In the genomic region with DNA sequence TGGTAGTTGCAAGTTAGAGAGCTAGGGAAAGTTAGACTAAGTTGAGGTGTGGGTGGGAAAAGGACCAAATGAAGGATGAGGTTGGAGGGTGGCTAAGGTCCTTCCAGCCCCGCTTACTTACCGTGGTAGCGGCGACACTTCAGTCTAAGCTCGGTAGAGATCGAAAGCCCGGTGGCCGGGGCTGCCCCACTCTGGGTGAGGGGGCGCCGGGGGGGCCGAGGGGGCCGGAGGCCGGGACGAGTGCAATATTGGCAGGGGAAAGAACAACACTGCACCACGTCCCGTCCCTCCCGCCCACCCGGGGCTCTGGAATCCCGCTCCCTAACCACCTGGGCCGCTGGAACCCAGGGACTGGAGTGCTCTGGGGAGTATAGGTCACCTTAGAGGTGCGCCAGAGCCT, we compare ENCODE assay signal across 8 mouse cellular contexts. TPM values are rescaled to one million over a fixed set of nuclear protein-coding genes. Genes with fewer than 3 reads are reported as not detected.
DNase-seq lines count a peak whose midpoint lies in the region; ATAC-seq lines count a peak whose summit lies in the region.

Mtx1 (minus strand) TSS at position 189 of the 400 bp plus-strand sequence.

- WGBS in neural tube, embryonic 11.5 days: 2% methylated on average over 21 of the region's 21 CpGs
- 2% methylated on average over 21 of the region's 21 CpGs for WGBS in embryonic facial prominence, embryonic 11.5 days
- WGBS in heart, embryonic 15.5 days: 10% methylated on average over 20 of the region's 21 CpGs
- WGBS in neural tube, embryonic 12.5 days: 2% methylated on average over 21 of the region's 21 CpGs

- no peak; the same call in 1 of the 2 replicates for ATAC-seq in neural tube, embryonic 11.5 days (ENCODE audit: insufficient read depth, low FRiP score, low TSS enrichment)
- ATAC-seq in embryonic facial prominence, embryonic 11.5 days (replicated peaks; ENCODE audit: insufficient number of reproducible peaks, low FRiP score, low TSS enrichment, low read depth): peak; percentile 8
- peak; percentile 1; the same call in 1 of the 2 replicates for ATAC-seq in heart, embryonic 15.5 days (replicated peaks; ENCODE audit: insufficient number of reproducible peaks, insufficient read depth, low FRiP score, low read depth)
- peak; percentile 4; the same call in 1 of the 2 replicates for ATAC-seq in neural tube, embryonic 12.5 days (ENCODE audit: low FRiP score, low read depth)

- H3K4me1 ChIP-seq in neural tube, embryonic 11.5 days (ENCODE audit: control insufficient read depth, insufficient read depth, low read length): peaks cover 23% of the 10 kb centered on the region
- H3K4me1 ChIP-seq in embryonic facial prominence, embryonic 11.5 days (ENCODE audit: control insufficient read depth, insufficient read depth, low read length): peaks cover 6% of the 10 kb centered on the region
- H3K4me1 ChIP-seq in heart, embryonic 15.5 days (replicated peaks): peaks cover 17% of the 10 kb centered on the region
- H3K4me1 ChIP-seq in neural tube, embryonic 12.5 days: peaks cover 65% of the 10 kb centered on the region

- no peak for DNase-seq in neural tube, embryonic 11.5 days (ENCODE audit: low spot score)
- no peak for DNase-seq in neural tube, embryonic 10.5 days (ENCODE audit: extremely low spot score, low spot score)
- DNase-seq in embryonic facial prominence, embryonic 11.5 days (ENCODE audit: low spot score): no peak
- DNase-seq in left cerebral cortex, postnatal 25 days (ENCODE audit: low spot score in 2 of 2): no peak
- no peak for DNase-seq in ovary, postnatal 14 days (ENCODE audit: low spot score)
- DNase-seq in B cell, adult 2 months: no peak

- no peaks in the 10 kb centered on the region for H3K9me3 ChIP-seq in neural tube, embryonic 11.5 days (ENCODE audit: control insufficient read depth, low read length)
- H3K9me3 ChIP-seq in embryonic facial prominence, embryonic 11.5 days (replicated peaks; ENCODE audit: control insufficient read depth, low read length): no peaks in the 10 kb centered on the region
- no peaks in the 10 kb centered on the region for H3K9me3 ChIP-seq in heart, embryonic 15.5 days (replicated peaks)
- no peaks in the 10 kb centered on the region for H3K9me3 ChIP-seq in neural tube, embryonic 12.5 days

- peak within 1 kb of the TSS; percentile 64 for H3K4me3 ChIP-seq in neural tube, embryonic 11.5 days (ENCODE audit: low read depth, low read length)
- peak within 1 kb of the TSS; percentile 52 for H3K4me3 ChIP-seq in embryonic facial prominence, embryonic 11.5 days (ENCODE audit: low read depth, low read length)
- peak within 1 kb of the TSS; percentile 55 for H3K4me3 ChIP-seq in heart, embryonic 15.5 days
- H3K4me3 ChIP-seq in neural tube, embryonic 12.5 days: peak within 1 kb of the TSS; percentile 64

- H3K27me3 ChIP-seq in neural tube, embryonic 11.5 days (ENCODE audit: control insufficient read depth, insufficient read depth, low read length): no peaks in the 10 kb centered on the region
- peaks cover 2% of the 10 kb centered on the region; the same call in 1 of the 2 replicates for H3K27me3 ChIP-seq in embryonic facial prominence, embryonic 11.5 days (ENCODE audit: control insufficient read depth, insufficient read depth, low read length)
- H3K27me3 ChIP-seq in heart, embryonic 15.5 days: peaks cover 32% of the 10 kb centered on the region
- no peaks in the 10 kb centered on the region; the same call in 1 of the 2 replicates for H3K27me3 ChIP-seq in neural tube, embryonic 12.5 days (replicated peaks)

- peaks cover 7% of the 10 kb centered on the region for H3K36me3 ChIP-seq in neural tube, embryonic 11.5 days (ENCODE audit: control insufficient read depth, insufficient read depth, low read length)
- no peaks in the 10 kb centered on the region; the same call in 1 of the 2 replicates for H3K36me3 ChIP-seq in embryonic facial prominence, embryonic 11.5 days (replicated peaks; ENCODE audit: control insufficient read depth, insufficient read depth, low read depth, low read length)
- H3K36me3 ChIP-seq in heart, embryonic 15.5 days: no peaks in the 10 kb centered on the region
- H3K36me3 ChIP-seq in neural tube, embryonic 12.5 days: peaks cover 22% of the 10 kb centered on the region

- intact Hi-C loops in left cerebral cortex, postnatal 25 days (cut with DNase I): no loop called here

- peak within 1 kb of the TSS; percentile 79 for H3K27ac ChIP-seq in neural tube, embryonic 11.5 days (ENCODE audit: low read depth, low read length)
- H3K27ac ChIP-seq in embryonic facial prominence, embryonic 11.5 days (replicated peaks; ENCODE audit: low read depth, low read length): peak within 1 kb of the TSS; percentile 59
- peak within 1 kb of the TSS; percentile 56 for H3K27ac ChIP-seq in heart, embryonic 15.5 days
- H3K27ac ChIP-seq in neural tube, embryonic 12.5 days: peak within 1 kb of the TSS; percentile 80

- peak within 1 kb of the TSS; percentile 75 for H3K9ac ChIP-seq in neural tube, embryonic 11.5 days (ENCODE audit: low read length)
- H3K9ac ChIP-seq in embryonic facial prominence, embryonic 11.5 days (replicated peaks; ENCODE audit: low read length): peak within 1 kb of the TSS; percentile 72
- 0 out of 2 replicates have a peak within 1 kb of the TSS, but pooled peaks have one; percentile 26 for H3K9ac ChIP-seq in heart, embryonic 15.5 days
- peak within 1 kb of the TSS; percentile 77 for H3K9ac ChIP-seq in neural tube, embryonic 12.5 days

- H3K4me2 ChIP-seq in neural tube, embryonic 11.5 days (ENCODE audit: low read depth): peak within 1 kb of the TSS; percentile 80
- H3K4me2 ChIP-seq in embryonic facial prominence, embryonic 11.5 days (ENCODE audit: low read depth, low read length): peak within 1 kb of the TSS; percentile 90
- H3K4me2 ChIP-seq in heart, embryonic 15.5 days: peak within 1 kb of the TSS; percentile 66
- peak within 1 kb of the TSS; percentile 85 for H3K4me2 ChIP-seq in neural tube, embryonic 12.5 days (replicated peaks)

RNA-seq across cellular contexts. Expression of gene Mtx1, which starts in this region (rescaled TPM):
- 181 and 202 TPM in 2 replicates for polyA plus RNA-seq in neural tube, embryonic 11.5 days (2014; fragmentation: Nextera tagmentation; extraction: Ambion mirVana)
- polyA plus RNA-seq in embryonic facial prominence, embryonic 11.5 days (2014; fragmentation: Nextera tagmentation; extraction: Ambion mirVana): 208 and 225 TPM in 2 replicates
- 106 and 119 TPM in 2 replicates for polyA plus RNA-seq in heart, embryonic 15.5 days (2015; fragmentation: Nextera tagmentation; extraction: Ambion mirVana)
- total RNA-seq in left cerebral cortex, postnatal 25 days (2021): 10 to 100 TPM; 89.5 to 94.5 TPM
- 174 TPM in 2 replicates for polyA plus RNA-seq in neural tube, embryonic 12.5 days (2016; fragmentation: Nextera tagmentation; extraction: Ambion mirVana)

Comparison
In these comparisons a context has a peak if more than half of its experiments do, and no peak if none do; other contexts are left out.
1. H3K9ac ChIP-seq: peak in every context shown above with its lines; median percentile 77 in neural tube, embryonic 12.5 days; 75 in neural tube, embryonic 11.5 days; 72 in embryonic facial prominence, embryonic 11.5 days; 26 in heart, embryonic 15.5 days.